Mouse (Mus musculus): ENCODE results near the gene Thyn1. TPM values are rescaled to one million over a fixed set of nuclear protein-coding genes. Genes with fewer than 3 reads are reported as not detected.

Thyn1 gene
- polyA plus RNA-seq (2012; rRNA removed), result 9.7 and 11.3 TPM in 2 replicates

DNA sequence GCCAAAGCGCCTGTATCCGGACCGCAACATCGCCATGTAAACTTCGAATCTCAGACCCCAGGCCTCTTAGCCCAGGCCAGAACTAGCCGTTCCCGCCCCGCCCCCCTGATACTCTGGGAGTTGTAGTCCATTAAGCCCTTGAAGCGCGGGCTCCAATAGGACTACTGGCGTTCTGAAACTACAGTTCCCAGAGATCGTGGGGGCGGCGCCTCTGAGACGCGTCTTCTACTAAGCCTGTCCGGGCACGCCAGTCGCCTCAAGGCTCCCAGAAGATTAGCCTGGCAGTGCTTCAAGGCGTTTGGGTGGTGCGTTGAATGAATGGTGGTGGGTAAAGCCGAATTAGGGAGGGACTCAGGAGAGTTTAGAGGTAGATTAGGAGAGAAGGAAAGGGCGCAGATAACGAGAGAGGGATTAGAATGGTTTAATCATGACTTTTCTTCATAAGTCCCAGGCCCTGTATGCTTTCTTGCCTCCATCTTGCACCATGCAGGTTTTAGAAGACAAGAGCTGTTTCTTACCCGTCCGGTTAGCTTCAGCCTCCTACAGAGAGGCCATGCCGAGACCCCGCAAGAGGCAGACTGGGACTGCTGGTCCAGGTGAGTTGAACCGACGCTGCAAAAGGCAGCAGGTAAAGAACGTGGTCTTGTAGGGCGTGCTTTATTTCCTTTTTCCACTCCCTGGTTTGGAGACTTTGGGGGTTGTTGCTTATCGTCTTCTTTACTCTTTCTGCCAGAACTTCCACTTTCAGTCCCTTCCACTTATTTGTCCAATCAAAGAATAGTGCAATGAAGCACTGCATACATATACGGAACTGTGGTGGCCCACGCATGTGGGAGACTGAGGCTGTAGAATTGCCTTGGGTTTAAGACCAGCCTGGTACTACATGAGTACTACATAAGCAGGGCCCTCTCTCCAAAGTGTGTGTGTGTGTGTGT is at the start of gene Thyn1, which contains the start of gene Acad8:
Gene Thyn1 (plus strand): TSS at position 250 of the 935 bp plus-strand sequence.
Gene Acad8 (minus strand): TSS at position 106 of the 935 bp plus-strand sequence.
- TF ChIP-seq CTCF (conservative IDR thresholded peaks at IDR 0.05; ENCODE audit: insufficient read depth, insufficient read length, low read depth, low read length), result no peak
- peak; percentile 26 for TF ChIP-seq POLR2A (IDR thresholded peaks at IDR 0.05; ENCODE audit: low read depth, low read length)
- H3K36me3 ChIP-seq (ENCODE audit: control insufficient read depth, insufficient read depth, low read length), result peaks cover 2% of the 10 kb centered on the region; the same call in 1 of the 2 replicates
- H3K27ac ChIP-seq (ENCODE audit: insufficient read depth, low read depth, low read length), result peak within 1 kb of the TSS; percentile 72
- peak within 1 kb of the TSS; percentile 97 for H3K4me3 ChIP-seq (ENCODE audit: insufficient read depth, low read depth, low read length)
- WGBS, result 1% methylated on average over 35 of the region's 35 CpGs
- peaks cover 8% of the 10 kb centered on the region for H3K4me1 ChIP-seq (ENCODE audit: control insufficient read depth, insufficient read depth, low read length)
- peak; percentile 98 for DNase-seq
- no peaks in the 10 kb centered on the region for H3K27me3 ChIP-seq (replicated peaks; ENCODE audit: control insufficient read depth, insufficient read depth, low read length)

DNA sequence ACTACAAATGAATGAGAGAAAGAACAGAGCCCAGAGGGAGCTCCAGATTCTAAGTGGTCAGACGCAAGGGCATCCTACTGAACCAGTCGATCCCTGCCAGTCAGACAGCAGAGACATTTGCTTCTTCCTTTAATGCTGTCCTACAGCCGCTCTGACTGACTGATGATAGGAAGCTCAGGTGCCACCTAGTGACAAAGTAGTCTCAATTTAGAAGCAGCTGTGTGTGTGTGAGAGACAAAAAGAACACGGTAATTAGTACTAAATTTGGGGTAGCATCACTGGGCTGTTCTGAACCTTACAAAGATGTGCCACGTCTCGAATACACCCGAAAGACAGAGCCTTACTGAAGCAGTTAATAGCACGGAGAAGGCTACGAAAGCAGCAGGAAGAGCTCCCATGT is 21.8 kb upstream of the Thyn1 start:
- Histone ChIP-seq H3K36me3 (ENCODE audit: control insufficient read depth, insufficient read depth, low read length) (peaks cover 14% of the 10 kb centered on the region), H3K4me3 (ENCODE audit: insufficient read depth, low read depth, low read length) (no peak overlapping the region), H3K27me3 (replicated peaks; ENCODE audit: control insufficient read depth, insufficient read depth, low read length) (no peaks in the 10 kb centered on the region), H3K27ac (ENCODE audit: insufficient read depth, low read depth, low read length) (no peak overlapping the region), H3K4me1 (ENCODE audit: control insufficient read depth, insufficient read depth, low read length) (no peaks in the 10 kb centered on the region)
- TF ChIP-seq CTCF (conservative IDR thresholded peaks at IDR 0.05; ENCODE audit: insufficient read depth, insufficient read length, low read depth, low read length), result no peak
- TF ChIP-seq POLR2A (IDR thresholded peaks at IDR 0.05; ENCODE audit: low read depth, low read length), result no peak
- 88% methylated on average over 9 of the region's 9 CpGs for WGBS
- no peak for DNase-seq

DNA sequence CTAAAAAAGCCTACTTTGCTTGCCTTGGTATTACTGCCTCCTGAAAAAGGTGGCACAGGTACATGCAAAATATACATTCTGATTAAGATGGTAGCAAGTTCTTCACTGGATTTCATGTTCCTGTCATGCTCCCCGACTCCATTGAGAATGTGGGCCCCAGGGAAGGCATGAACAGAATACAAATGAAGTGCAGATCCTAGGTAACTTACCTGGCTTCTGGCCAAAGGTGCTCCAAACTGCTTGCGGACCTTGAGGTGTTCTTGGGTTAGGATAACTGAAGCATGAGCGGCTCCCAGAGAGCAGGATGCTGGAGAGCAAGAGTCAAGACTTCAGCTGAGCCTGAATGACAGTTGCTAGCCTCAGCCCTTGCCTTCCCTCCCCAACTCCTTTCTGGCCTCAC is 20.7 kb upstream of the Thyn1 start:
- DNase-seq, result peak; percentile 57
- no peaks in the 10 kb centered on the region for H3K4me1 ChIP-seq (ENCODE audit: control insufficient read depth, insufficient read depth, low read length)
- H3K36me3 ChIP-seq (ENCODE audit: control insufficient read depth, insufficient read depth, low read length), result peaks cover 12% of the 10 kb centered on the region
- TF ChIP-seq POLR2A (IDR thresholded peaks at IDR 0.05; ENCODE audit: low read depth, low read length), result no peak
- no peak for TF ChIP-seq CTCF (conservative IDR thresholded peaks at IDR 0.05; ENCODE audit: insufficient read depth, insufficient read length, low read depth, low read length)
- no peak overlapping the region for H3K4me3 ChIP-seq (ENCODE audit: insufficient read depth, low read depth, low read length)
- 59% methylated on average over 3 of the region's 3 CpGs for WGBS
- no peaks in the 10 kb centered on the region for H3K27me3 ChIP-seq (replicated peaks; ENCODE audit: control insufficient read depth, insufficient read depth, low read length)
- no peak overlapping the region for H3K27ac ChIP-seq (ENCODE audit: insufficient read depth, low read depth, low read length)

DNA sequence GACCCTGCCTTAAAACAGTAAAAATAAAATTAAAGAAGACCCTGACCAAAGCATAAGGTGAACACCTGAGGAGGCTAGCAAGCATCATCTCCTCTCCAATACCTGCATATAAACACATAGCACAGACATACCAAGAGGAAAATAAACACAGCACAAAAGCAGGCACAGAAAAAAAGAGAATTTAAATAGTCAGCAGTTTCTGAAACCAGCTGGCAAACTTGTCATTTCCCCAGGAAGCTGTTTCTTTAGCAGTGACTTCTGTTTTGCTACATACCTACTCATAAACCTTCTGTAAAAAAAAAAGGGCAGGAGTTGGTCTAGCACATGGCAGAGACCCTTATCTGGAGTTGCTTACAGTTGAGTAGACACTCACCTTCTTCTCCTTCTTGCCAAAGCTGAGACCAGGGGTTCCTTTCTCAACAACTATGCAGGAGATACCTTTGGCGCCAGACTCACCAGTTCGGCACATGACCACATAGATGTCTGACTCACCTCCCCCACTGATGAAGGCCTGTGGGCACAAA is 14.4 kb upstream of the Thyn1 start:
- Histone ChIP-seq H3K4me3 (ENCODE audit: insufficient read depth, low read depth, low read length) (no peak overlapping the region), H3K4me1 (ENCODE audit: control insufficient read depth, insufficient read depth, low read length) (no peaks in the 10 kb centered on the region), H3K27me3 (replicated peaks; ENCODE audit: control insufficient read depth, insufficient read depth, low read length) (no peaks in the 10 kb centered on the region), H3K27ac (ENCODE audit: insufficient read depth, low read depth, low read length) (no peak overlapping the region), H3K36me3 (ENCODE audit: control insufficient read depth, insufficient read depth, low read length) (peaks cover 6% of the 10 kb centered on the region)
- DNase-seq, result no peak
- TF ChIP-seq POLR2A (IDR thresholded peaks at IDR 0.05; ENCODE audit: low read depth, low read length) (no peak), CTCF (conservative IDR thresholded peaks at IDR 0.05; ENCODE audit: insufficient read depth, insufficient read length, low read depth, low read length) (no peak)
- WGBS, result 90% methylated on average over 2 of the region's 2 CpGs

DNA sequence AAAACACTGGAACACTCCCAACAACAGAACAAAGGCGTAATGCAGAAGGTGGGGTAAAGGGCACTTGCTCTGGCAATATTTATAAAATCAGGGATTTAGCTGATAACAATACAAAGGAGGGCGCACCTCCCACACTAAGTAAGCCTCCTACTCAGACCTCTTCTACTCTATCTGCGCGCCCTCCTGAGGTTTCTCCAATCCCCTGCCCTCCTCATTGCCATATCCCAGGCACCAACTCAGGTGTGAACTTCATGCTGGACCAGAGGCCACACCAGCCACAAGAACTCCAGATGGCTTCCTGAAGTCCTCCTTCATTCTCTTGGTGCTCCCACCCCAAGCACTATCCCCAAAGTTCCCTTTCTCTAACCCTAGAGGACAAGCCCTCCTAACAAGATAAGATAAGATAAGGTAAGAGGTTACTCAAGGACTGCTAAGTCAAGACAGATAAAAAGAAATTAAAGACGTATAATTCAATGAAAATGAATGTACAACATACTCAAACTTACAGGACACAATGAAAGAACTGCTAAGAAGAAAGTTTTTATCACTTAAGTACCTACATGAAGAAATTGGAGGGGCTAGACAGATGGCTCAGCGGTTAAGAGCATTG is 13.7 kb upstream of the Thyn1 start:
- Histone ChIP-seq H3K4me1 (ENCODE audit: control insufficient read depth, insufficient read depth, low read length) (no peaks in the 10 kb centered on the region), H3K27ac (ENCODE audit: insufficient read depth, low read depth, low read length) (no peak overlapping the region), H3K4me3 (ENCODE audit: insufficient read depth, low read depth, low read length) (no peak overlapping the region), H3K27me3 (replicated peaks; ENCODE audit: control insufficient read depth, insufficient read depth, low read length) (no peaks in the 10 kb centered on the region), H3K36me3 (ENCODE audit: control insufficient read depth, insufficient read depth, low read length) (peaks cover 6% of the 10 kb centered on the region)
- WGBS, result 96% methylated on average over 6 of the region's 6 CpGs
- no peak for DNase-seq
- no peak for TF ChIP-seq POLR2A (IDR thresholded peaks at IDR 0.05; ENCODE audit: low read depth, low read length)
- TF ChIP-seq CTCF (conservative IDR thresholded peaks at IDR 0.05; ENCODE audit: insufficient read depth, insufficient read length, low read depth, low read length), result no peak

DNA sequence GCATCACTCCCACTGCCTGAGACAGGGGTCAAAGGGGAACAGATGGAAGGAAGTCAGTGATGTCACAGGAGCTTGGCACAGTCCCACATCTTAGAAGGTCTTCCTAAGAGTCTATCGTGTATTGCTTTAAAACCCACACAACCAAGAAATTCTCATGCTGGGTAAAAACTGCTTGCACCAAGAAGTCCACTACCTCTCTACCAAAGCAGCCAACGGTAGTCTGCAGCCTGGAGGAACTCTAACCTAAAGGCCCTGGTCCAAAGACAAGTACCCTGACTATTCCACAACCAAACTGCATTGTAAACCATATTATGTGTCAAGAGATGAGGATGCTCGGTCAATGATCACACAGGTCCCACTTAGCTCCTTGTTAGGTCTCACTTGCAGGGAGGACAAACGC is 9.3 kb upstream of the Thyn1 start:
- WGBS, result 83% methylated on average over 4 of the region's 4 CpGs
- DNase-seq, result no peak
- no peaks in the 10 kb centered on the region for H3K27me3 ChIP-seq (replicated peaks; ENCODE audit: control insufficient read depth, insufficient read depth, low read length)
- H3K4me3 ChIP-seq (ENCODE audit: insufficient read depth, low read depth, low read length), result no peak overlapping the region
- H3K36me3 ChIP-seq (ENCODE audit: control insufficient read depth, insufficient read depth, low read length), result peaks cover 4% of the 10 kb centered on the region
- 0 out of 2 replicates have a peak, but pooled peaks cover 3% of the 10 kb centered on the region for H3K4me1 ChIP-seq (ENCODE audit: control insufficient read depth, insufficient read depth, low read length)
- no peak overlapping the region for H3K27ac ChIP-seq (ENCODE audit: insufficient read depth, low read depth, low read length)
- TF ChIP-seq CTCF (conservative IDR thresholded peaks at IDR 0.05; ENCODE audit: insufficient read depth, insufficient read length, low read depth, low read length) (no peak), POLR2A (IDR thresholded peaks at IDR 0.05; ENCODE audit: low read depth, low read length) (no peak)

DNA sequence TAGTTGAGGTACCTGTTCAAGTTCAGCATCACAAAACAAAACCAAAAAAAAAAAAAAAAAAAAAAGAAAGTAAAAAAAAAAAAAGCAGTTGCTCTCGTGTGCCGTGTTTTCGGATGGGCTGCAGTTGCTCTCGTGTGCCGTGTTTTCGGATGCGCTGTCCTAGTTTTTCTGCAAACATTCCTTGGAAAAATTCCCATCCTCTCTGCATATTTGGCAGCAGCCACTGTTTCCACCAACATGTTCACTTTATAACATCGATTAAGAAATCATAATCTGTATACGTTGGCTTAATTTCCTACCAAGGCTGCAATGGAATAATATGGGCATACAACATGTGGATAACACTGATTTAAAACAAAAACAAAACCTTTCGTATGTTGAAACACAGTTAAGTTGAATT is 6.4 kb upstream of the Thyn1 start:
- Histone ChIP-seq H3K4me3 (ENCODE audit: insufficient read depth, low read depth, low read length) (no peak overlapping the region), H3K27me3 (replicated peaks; ENCODE audit: control insufficient read depth, insufficient read depth, low read length) (no peaks in the 10 kb centered on the region), H3K27ac (ENCODE audit: insufficient read depth, low read depth, low read length) (no peak overlapping the region), H3K36me3 (ENCODE audit: control insufficient read depth, insufficient read depth, low read length) (peaks cover 4% of the 10 kb centered on the region; the same call in 1 of the 2 replicates), H3K4me1 (ENCODE audit: control insufficient read depth, insufficient read depth, low read length) (peaks cover 4% of the 10 kb centered on the region)
- 62% methylated on average over 10 of the region's 10 CpGs for WGBS
- no peak for TF ChIP-seq POLR2A (IDR thresholded peaks at IDR 0.05; ENCODE audit: low read depth, low read length)
- no peak for TF ChIP-seq CTCF (conservative IDR thresholded peaks at IDR 0.05; ENCODE audit: insufficient read depth, insufficient read length, low read depth, low read length)
- peak; percentile 32 for DNase-seq

All from kidney, adult 2 months (tissue).